Mouse (Mus musculus) liver, embryonic 11.5 days (tissue): ENCODE measurements at regions not wholly inside any gene's neighbourhood (a gene's known extent, or its start where the extent isn't known, plus 50 kb on each side); places are given as distances from the start of the nearest gene placed in this dataset.

ENCODE experiments used
- ATAC-seq: fragments of 200-750 bp; cut with Nextera tagmentation; replicated peaks from 2 replicates; pipeline ENCODE4 v1.8.0; 2017; ENCODE audit warnings: moderate number of reproducible peaks, mild to moderate bottlenecking, moderate TSS enrichment, moderate library complexity; ENCODE audit not compliant: low FRiP score
- DNase-seq: peaks from one replicate; pipeline ENCODE4 v3.0.0-alpha.2; 2017; ENCODE audit warnings: low spot score
- H3K27ac ChIP-seq: fragments of 300-500 bp; sonication (generic); 2 replicates; pipeline ENCODE4 v1.5.1; 2014; ENCODE audit warnings: mild to moderate bottlenecking, low read depth, low read length, control low read depth
- H3K27me3 ChIP-seq: fragments of 300-500 bp; sonication (generic); replicated peaks from 2 replicates; pipeline ENCODE4 v1.6.1; 2014; ENCODE audit warnings: low read length, mixed read lengths; ENCODE audit not compliant: control insufficient read depth, insufficient read depth
- H3K36me3 ChIP-seq: fragments of 300-500 bp; sonication (generic); 2 replicates; pipeline ENCODE4 v1.6.1; 2014; ENCODE audit warnings: mild to moderate bottlenecking, low read length, moderate library complexity, mixed read lengths; ENCODE audit not compliant: control insufficient read depth, insufficient read depth
- H3K4me1 ChIP-seq: fragments of 300-500 bp; sonication (generic); replicated peaks from 2 replicates; pipeline ENCODE4 v1.6.1; 2014; ENCODE audit warnings: low read length, mixed read lengths; ENCODE audit not compliant: control insufficient read depth, insufficient read depth
- H3K4me2 ChIP-seq: fragments of 300-500 bp; sonication (generic); 2 replicates; pipeline ENCODE4 v1.6.1; 2014; ENCODE audit warnings: mild to moderate bottlenecking, control low read depth, moderate library complexity
- H3K4me3 ChIP-seq: fragments of 300-500 bp; sonication (generic); 2 replicates; pipeline ENCODE4 v1.5.1; 2014; ENCODE audit warnings: low read depth, low read length, control low read depth
- H3K9ac ChIP-seq: fragments of 300-500 bp; sonication (generic); 2 replicates; pipeline ENCODE4 v1.6.1; 2014; ENCODE audit warnings: low read depth, low read length, control low read depth
- H3K9me3 ChIP-seq: fragments of 300-500 bp; sonication (generic); 2 replicates; pipeline ENCODE4 v1.6.1; 2016; ENCODE audit warnings: low read length, inconsistent platforms, mixed read lengths; ENCODE audit not compliant: control insufficient read depth
- WGBS: fragments of 180-500 bp; shearing (Covaris S2); extraction: QIAGEN DNeasy Blood & Tissue Kit; methylation state at CpG from one replicate; pipeline ENCODE4 v1.1.7; 2014; 5-methylcytosine and 5-hydroxymethylcytosine counted together

GRCm38 (mm10) chr9:100303762-100304161 lies 182.8 kb downstream of the Il20rb start:
- ATAC-seq = no peak
- WGBS = 73% methylated on average over 6 of the region's 6 CpGs
- Histone ChIP-seq H3K4me3 (no peak overlapping the region), H3K4me2 (no peak overlapping the region), H3K4me1 (no peaks in the 10 kb centered on the region), H3K27ac (no peak overlapping the region), H3K36me3 (no peaks in the 10 kb centered on the region), H3K9ac (no peak overlapping the region), H3K9me3 (no peaks in the 10 kb centered on the region), H3K27me3 (no peaks in the 10 kb centered on the region)
- DNase-seq = no peak

- Histone ChIP-seq H3K36me3 (no peaks in the 10 kb centered on the region), H3K4me1 (no peaks in the 10 kb centered on the region)
These were observed 185.0 kb downstream of the Il20rb start for GRCm38 (mm10) chr9:100301613-100302012.

GRCm38 (mm10) chr9:100277361-100277760 lies 209.2 kb downstream of the Il20rb start:
- Histone ChIP-seq H3K36me3 (no peaks in the 10 kb centered on the region), H3K27me3 (no peaks in the 10 kb centered on the region), H3K9ac (no peak overlapping the region), H3K27ac (no peak overlapping the region), H3K4me1 (no peaks in the 10 kb centered on the region), H3K4me2 (no peak overlapping the region), H3K9me3 (no peaks in the 10 kb centered on the region), H3K4me3 (no peak overlapping the region)
- no peak for ATAC-seq
- 68% methylated on average over 13 of the region's 13 CpGs for WGBS
- no peak for DNase-seq

More at GRCm38 (mm10) chr9:100301613-100302012, 185.0 kb downstream of the Il20rb start:
- 63% methylated on average over 12 of the region's 12 CpGs for WGBS
- Histone ChIP-seq H3K4me3 (no peak overlapping the region), H3K9me3 (no peaks in the 10 kb centered on the region), H3K27me3 (no peaks in the 10 kb centered on the region), H3K4me2 (no peak overlapping the region), H3K9ac (no peak overlapping the region), H3K27ac (no peak overlapping the region)
- DNase-seq (no peak), ATAC-seq (no peak)

GRCm38 (mm10) chr9:100266528-100267387 lies 219.8 kb downstream of the Il20rb start:
- no peaks in the 10 kb centered on the region for H3K4me1 ChIP-seq
- no peak overlapping the region for H3K4me3 ChIP-seq
- H3K9me3 ChIP-seq = no peaks in the 10 kb centered on the region
- 45% methylated on average over 16 of the region's 16 CpGs for WGBS
- no peak for DNase-seq
- no peak overlapping the region for H3K9ac ChIP-seq
- no peaks in the 10 kb centered on the region for H3K36me3 ChIP-seq
- no peak for ATAC-seq
- no peak overlapping the region for H3K27ac ChIP-seq
- H3K4me2 ChIP-seq = no peak overlapping the region
- no peaks in the 10 kb centered on the region for H3K27me3 ChIP-seq

GRCm38 (mm10) chr9:100252409-100252808 lies 234.2 kb downstream of the Il20rb start:
- Histone ChIP-seq H3K27ac (no peak overlapping the region), H3K4me3 (no peak overlapping the region), H3K4me1 (no peaks in the 10 kb centered on the region), H3K36me3 (no peaks in the 10 kb centered on the region), H3K27me3 (no peaks in the 10 kb centered on the region), H3K4me2 (no peak overlapping the region), H3K9me3 (no peaks in the 10 kb centered on the region), H3K9ac (no peak overlapping the region)
- no peak for DNase-seq
- WGBS = 82% methylated on average over 10 of the region's 10 CpGs
- no peak for ATAC-seq
